Mouse (Mus musculus) retina, embryonic 14.5 days (tissue): ENCODE measurements around the gene Sh3bgrl.
A peak's percentile ranks its signal among the peaks of the same experiment; 100 is the strongest.
"Not testable (repeated sequence)": the region's sequence is repeated elsewhere in the genome, so short reads cannot be mapped to it uniquely, and the experiment has no call there.

Experiments
- DNase-seq: peaks from one replicate; pipeline ENCODE4 v3.0.0-alpha.2; 2015; ENCODE audit warnings: low spot score

The Sh3bgrl gene

DNA sequence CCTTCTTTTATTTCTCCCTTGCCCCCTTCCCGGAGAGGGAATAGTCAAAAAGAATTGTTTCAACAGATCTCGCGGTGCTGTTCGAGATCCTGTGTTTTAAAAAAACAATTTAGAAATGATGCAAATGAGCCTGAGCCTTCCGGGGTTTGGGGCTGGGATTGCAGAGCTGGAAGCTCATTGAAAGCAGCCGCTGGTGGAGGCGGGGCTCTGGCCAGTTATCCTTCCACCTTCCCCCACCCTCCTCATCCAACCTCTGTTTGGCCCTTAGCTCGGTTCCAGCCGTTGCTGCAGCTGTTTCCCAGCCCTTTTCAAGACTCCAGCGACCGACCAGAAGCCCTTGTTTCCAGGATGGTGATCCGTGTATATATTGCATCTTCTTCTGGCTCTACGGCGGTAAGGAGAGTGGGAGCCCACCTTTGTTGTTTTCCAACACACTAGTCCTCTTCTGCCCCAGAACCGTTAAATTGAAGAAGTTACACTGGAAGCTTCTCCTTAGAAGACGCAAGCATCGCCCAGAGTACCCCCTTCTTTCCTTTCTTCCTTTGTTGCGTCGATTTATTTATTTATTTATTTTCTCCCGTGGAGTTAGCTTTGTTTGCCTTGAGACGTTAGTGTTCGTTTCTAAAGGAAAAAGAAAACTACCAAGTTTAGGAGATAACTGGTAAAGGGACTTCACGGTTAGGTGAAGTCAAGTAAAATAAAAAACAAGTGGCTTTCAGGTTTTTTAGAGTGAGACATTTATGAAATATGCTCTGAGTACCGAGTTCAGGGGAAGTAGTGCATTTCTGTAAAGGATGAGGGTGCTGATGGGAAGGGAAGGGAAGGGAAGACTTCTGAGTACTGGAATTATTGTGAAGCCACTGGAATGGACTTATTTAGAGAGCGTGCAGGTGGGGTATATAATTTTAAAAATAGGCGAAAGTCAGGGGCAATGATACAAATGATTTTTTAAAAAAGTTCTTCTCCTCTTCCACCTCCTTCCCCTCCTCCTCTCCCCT lies at the start of gene Sh3bgrl:
TSS of gene Sh3bgrl (plus strand) at position 121 of the 998 bp plus-strand sequence.
- peak; percentile 78 for DNase-seq

DNA sequence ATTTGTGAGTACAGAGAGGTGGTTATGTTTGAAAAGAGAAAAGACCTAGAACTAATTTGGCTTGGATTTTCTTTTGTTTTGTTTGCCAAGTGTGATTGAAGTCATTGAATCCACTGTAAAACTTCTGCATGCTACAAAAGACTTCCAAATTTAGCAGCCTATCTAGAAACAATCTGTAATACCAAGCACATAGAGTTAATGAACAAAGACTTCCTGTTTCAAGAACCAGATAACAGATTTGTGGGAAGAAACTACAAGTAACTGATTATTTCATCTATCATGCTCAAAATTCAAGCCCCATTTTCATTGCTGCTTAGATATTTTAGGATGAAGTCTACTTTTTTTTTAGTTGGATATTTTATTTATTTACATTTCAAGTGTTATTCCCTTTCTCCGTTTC lies 47.4 kb upstream of the Sh3bgrl start:
- DNase-seq, result no peak

DNA sequence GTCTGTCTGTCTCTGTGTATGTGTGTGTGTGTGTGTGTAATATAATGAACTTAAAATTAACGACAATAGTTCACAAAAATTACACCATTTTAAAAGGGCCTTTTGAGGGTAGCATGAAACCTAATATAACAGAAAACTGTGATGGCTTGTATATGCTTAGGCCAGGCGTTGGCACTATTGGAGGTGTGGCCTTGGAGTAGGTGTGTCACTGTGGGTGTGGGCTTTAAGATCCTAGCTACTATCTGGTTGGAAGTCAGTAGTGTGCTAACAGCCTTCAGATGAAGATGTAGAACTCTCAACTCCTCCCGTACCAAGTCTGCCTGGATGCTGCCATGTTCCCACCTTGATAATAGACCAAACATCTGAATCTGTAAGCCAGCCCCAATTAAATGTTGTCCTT lies 23.4 kb upstream of the Sh3bgrl start:
- DNase-seq, result no peak

DNA sequence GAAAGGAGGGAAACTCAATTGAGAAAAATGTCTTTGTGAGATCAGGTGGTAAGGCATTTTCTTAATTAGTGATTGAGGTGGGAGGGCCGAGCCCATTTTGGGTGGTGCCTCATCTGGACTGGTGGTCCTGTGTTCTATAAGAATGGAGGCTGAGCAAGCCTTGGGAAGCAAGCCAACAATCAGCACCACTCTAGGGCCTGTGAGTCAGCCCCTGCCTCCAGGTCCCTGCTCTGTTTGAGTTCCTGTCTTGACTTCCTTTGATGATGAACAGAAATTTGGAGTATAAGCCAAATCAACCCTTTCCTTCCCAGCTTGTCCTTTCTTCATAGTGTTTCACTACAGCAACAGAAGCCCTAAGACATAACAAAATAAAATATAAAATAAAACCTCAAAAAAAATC lies 19.4 kb upstream of the Sh3bgrl start:
- DNase-seq, result no peak

DNA sequence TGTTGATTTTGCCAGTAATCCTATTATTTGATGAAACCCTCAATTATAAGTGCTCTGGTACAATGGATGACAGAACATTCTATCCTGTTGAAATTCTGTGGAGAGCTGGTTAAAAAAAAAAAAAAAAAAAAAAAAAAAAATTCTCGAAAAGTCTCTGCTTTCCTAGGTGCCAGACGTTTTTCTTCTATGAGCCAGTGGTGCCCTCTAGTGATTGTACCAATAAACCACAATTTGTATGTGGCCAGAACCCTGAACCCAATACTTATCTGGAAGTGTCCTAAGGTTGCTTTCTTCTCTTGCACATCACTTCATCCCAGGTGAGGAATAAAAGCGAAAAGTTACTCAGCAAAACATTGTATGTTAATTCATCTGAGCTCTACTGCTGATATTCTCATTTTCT lies 18.8 kb upstream of the Sh3bgrl start:
- DNase-seq, result peak; percentile 55

DNA sequence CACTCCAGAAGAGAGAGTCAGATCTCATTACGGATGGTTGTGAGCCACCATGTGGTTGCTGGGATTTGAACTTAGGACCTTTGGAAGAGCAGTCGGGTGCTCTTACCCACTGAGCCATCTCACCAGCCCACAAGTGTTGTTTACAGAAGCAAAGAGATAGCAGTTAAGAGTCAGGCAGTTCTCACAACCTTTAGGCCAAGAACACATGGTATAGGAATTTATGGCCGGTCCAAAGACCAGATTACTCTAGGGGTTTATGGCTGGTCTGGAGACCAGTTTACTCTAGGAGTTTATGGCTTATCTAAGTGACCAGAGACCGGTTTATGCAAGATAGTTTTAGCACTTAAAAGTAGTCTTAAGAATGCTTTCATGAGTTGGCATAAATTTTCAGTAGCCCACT lies 15.8 kb upstream of the Sh3bgrl start:
- DNase-seq, result not testable (repeated sequence)

DNA sequence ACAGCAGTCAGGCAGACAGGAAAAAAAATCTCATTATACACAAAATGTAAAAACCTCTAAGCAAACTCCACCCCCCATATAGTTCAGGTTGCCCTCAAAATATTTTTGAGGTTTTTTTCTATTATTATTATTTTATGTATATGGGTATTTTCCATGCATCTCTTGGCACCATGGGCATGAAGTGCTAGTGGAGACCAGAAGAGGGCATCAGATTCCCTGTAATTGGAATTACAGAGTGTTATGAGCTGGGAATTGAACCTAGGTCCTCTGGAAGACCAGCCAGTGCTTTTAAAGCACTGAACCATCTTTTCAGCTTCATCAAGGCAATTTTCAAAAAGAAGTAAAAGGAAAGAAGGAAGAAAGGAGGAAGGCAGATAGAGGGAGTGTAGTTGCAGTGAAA lies 8.1 kb upstream of the Sh3bgrl start:
- DNase-seq, result no peak

DNA sequence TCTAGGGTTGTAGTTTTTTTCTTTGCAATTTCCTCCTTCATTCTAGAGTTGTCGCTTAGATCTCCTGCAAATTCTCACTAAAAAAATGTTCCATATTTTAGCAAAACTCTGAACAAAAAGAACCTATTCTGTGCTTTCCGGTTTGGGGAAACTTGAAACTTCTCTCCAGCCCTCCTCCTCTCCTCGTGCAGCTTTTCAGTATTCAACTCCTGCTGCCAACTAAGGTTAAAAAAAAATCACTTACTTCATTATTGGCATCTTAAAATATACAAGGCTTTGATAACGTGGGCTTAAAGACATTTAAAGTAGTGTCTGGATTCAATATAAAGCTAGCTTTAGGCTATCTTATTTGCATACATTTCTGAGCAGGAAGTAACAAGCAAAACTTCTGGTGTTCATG lies 365 bp upstream of the Sh3bgrl start:
- peak; percentile 10 for DNase-seq

DNA sequence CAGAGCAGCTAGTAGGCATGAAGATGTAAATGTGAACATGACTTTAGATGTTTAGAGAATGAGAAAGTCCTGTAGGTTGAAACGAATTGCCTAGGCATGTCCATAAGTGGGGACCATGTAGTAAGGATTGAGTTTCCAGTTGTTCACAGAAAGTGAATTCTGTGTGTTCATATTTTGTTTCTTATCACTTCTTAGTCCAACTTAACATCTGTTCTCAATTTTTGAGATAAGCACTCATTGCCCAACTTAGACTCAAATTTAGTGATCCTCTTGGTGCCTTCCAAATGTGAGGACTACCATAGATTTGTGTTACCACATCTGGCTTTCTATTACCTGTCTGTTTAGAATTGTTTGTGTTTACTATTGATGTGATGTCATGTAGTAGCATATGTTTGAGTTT lies 3.3 kb downstream of the Sh3bgrl start:
- no peak for DNase-seq

DNA sequence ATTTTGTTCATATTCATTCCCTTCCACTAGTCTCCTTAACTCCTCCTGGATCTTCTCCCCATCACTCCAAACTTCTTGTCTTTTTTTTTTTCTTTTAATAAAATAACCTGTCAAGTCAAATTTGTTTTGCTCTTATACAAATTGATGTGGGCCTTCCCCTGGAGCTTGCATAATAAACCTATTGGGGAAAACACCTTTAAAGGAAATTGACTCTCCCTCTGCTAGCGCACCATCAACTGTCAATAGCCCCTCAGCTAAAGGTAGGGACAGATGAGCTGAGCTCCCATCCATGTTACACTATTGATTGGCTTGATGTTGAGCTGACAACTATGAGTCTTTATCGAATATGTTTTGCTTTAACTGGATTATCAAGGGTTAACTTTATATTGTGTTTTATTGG lies 5.3 kb downstream of the Sh3bgrl start:
- DNase-seq, result no peak

DNA sequence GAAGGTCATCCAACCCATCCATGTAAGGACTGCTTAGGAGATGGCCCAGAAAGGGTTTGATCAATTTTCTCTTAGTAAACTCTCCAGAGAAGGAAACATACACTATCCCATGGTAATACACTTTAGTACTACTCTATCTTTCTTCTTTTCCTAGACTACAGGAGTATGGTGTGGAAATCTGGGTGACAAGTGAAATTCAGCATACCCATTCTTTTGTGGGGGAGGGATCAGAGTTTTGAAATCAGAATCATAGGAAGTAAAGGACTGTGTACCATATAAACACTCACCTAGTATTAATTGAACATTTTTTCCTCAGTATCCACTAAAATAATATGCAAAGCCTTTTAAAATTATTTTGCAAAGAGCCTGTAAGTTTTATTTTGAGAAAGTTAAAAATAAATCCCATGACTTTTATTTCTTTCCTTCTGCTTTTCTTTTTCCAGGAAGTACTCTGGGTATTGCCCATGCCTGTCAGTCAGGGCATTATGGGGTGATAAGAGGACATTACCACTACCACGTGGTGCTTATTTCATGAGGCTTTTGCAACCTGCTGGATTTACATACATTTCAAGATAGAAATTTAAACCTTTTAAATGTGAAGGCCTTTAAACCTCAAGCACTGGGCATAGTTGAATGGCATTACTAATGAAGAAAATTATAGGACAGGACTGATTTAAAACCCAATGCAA lies 13.1 kb downstream of the Sh3bgrl start:
- no peak for DNase-seq

DNA sequence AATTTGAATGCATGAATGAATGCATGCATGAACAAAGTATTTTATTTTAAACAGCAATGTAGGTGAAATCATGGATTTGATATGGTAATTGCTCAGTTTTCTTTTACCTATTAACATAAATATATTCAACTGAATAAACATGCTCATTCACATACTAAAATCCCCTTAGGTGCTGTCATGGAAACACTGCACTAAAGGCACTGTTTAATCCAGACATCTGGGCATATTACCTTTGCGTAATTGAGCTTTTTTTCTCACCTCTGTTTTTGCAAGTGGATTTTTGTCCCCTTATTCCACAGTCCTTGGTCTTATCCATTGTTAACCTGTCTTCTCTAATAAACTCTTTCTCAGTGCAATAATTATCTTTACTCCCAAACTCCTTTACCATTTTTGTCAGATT lies 17.7 kb downstream of the Sh3bgrl start:
- DNase-seq, result no peak

DNA sequence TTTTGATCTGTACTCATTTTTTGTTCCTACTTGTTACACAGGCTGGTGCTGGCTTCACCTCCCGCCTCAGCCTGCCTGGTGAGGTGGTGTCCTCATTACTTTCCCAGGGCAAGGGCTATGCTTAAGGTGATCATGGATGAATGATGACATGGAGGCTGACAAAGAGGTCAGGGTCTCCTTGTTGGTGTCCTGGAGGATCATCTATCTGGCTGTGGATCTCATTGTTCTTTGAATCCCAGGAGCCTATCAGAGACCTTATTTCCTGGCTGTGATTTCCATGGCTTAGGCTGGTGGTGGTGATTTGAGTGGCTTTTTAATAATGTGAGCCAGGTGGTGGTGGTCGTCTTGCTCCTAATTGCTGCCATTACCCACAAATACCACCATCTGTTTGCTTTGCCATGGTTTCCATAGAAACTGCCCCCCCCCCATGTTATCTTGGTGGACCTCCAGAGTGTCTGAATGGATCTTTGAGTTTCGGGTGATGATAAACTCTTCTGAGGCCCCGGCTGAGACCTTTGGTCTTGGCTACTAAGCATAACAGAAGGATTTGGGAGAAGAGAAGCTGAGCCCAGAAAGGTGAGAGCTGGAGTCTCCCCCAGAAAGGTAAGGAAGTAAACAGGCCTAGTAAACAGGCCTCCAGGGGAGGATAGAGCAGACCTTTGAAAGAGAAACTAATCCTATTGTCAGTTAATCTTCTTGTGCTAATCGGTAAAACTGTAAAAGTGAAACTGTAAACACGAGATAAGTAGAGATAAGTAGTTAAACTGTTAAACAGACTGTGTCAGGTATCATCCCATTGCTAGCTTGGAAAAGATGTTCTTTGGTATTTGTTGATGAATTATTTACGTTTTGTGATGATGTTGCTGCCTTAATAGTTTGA lies 18.5 kb downstream of the Sh3bgrl start:
- DNase-seq, result peak; percentile 29

DNA sequence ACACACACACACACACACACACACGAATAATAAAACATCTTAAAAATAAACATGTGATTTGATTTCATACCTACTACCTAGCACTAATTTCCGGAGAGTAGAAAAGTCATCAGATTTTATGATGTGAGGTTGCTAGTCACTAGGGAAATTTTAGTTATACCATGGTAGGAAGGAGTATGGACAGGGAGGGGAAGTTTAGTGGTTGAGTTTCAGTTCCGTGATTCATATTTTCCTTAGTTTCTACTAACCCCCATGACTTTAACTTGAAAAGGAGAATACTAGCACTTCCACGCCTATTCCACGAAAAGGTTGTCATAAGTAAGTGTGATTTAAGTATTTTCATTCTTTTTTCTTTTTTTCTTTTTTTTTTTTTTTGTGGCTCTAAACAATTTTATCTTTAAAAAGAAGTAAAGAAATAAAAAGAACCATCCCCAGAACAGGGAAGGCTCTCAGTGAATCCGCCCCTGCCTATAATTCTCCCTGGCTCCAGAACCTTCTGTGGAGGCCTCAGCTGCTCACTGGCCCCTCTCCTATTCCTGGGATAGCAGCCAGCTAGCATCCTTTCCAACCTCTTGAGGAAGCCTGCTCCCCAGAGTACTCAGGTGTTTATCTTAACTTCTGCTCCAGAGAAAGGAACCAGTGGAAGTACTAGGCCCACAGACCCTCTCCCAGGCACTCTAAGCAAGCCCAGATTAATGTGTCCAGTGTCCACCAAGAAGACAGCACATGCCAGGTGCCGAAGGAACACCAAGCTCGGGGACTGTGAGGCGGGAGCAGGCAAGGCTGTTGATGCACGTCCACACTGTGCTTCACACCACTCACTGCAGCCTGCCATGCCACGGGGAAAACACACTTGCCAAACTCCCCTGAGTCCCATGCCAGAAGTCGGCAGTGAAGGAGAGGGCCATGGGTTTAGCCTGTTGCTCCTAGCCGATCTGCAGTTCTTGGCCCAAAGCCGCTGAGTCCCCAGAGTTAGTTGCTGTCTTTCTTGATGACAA lies 25.0 kb downstream of the Sh3bgrl start:
- no peak for DNase-seq

DNA sequence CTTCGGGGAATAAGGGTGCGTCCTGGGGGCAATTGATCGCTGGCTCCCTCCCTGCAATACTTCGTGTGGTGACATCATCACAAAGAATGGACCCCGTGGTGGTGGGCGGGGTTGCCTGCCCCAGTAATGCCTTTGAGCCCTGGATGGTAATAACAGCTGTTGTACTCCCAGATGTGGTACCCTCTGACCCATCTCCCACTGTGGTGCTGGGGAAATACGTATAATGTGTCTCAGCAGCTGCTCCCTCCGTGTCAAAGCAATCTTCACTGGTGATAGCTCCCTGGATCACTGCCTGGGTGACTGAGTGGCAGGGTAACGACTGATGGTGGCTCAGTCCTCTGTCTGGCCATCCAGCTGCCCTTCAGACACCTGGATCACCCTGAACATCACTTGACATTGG lies 26.0 kb downstream of the Sh3bgrl start:
- DNase-seq, result no peak

DNA sequence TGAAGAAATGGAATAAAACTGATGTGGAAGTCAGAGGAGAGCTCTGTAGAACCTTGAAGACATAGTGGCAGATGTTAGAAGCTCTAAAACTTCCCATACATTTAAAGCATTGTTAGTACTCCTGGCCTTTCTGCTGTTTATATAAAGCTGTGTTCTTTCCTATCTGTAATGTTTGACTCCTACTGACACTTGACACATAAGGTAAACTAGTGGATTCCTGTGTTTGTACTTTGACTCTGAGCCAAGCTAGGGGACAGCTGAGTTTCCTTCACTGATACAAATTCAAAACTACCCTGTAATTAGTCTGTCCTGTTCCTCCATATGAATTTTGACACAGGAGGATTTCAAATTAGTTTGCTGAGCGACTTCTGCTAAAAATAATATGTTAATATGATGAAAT lies 27.5 kb downstream of the Sh3bgrl start:
- DNase-seq, result no peak

DNA sequence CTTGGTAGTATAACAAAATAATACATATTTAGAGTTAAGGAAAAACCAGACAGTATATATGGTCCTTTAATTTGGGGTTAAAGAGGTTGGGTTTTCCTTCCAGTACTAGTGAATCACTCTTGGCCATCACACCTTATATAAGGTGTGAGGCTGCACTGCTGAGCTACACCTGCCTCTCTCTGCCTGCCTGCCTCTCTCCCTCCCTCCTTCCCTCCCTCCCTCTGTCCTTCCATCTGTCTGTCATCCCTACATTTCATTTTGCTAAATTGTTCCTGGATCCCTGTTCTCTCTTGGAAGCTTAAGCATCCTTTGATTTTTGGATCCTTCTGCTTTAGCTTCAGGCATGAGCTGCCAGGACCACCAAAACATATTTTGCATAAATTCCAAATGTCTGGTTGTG lies 28.6 kb downstream of the Sh3bgrl start:
- DNase-seq, result no peak

DNA sequence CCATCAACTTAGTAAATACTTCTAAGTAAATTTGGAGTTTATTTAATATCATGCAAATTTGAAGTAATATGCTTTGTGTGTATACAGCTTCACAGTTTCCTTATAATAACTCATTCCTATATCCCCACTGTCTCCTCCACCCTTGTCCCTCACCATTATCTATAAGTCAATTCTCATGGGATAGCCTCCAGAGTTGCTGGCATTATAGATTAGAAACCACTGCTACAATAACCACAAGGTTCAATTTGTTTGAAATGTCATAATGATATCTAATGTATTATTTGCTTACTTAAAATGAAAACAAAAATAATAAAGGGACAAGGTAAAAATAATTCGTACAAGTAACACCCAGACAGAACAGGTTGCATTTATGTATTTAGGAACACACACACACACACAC lies 31.7 kb downstream of the Sh3bgrl start:
- no peak for DNase-seq

DNA sequence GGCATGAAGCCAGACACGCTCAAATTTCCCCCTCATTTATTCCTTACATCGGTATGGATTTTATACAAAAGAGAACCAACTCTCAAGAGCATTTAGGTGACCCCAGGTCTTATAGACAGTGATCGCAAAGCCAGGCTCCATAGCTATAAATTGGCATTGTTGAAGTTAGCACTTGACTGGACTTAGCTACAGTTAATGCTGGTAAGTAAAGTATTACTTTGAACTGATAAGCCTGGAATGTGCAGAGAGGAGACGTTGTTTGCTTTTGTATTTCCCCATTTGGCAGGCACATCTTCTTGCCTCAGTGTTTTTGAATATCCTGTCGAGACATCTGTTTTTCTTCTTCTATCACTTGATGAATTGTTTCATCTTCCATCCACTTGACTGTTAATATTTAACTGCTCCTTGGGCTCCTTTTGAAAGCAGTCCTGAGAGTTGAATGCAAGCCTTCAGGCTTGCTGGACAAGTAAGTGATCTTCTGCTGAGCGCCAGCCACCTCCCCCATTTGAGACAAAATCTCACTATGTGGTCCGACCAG lies 32.5 kb downstream of the Sh3bgrl start:
- DNase-seq, result no peak

DNA sequence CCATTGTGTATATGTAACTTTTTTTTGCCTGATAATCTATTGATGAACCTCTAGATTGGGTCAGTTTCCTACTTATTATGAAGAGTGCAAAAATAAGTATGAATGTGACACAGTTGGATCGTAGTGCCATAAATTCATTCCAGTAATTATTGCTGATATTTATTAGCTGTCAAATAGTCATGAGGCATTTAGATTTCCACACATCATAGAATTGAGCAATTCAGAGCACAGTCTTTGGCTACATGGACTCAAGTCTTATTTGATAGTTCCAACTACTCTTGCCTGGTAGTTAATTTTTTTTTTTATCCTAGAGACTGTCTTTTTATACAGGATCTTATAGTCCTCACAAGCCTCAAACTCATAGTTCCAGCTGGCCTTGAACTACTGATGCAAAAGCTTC lies 34.9 kb downstream of the Sh3bgrl start:
- no peak for DNase-seq

DNA sequence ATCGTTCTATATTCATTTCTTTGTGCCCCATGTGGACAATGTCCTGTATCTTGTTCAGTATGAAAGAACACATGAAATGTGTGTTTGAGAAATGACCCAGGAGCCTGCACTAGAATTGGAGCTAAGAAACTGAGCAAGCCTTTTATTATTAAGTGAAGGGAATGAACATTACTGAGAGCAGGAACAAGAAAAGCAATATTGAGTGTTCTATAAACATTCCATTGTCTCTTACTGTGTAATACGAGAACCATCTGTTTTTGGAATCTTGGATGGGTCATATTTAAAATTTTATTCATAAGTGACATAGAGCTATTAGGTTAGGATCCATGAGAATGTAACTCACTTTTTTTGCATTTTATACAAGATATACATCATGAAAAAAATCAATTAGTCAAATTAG lies 36.7 kb downstream of the Sh3bgrl start:
- no peak for DNase-seq
